Mouse (Mus musculus) kidney, postnatal 25 days (tissue): Measurements from ENCODE around the gene Aip.
A peak's percentile ranks its signal among the peaks of the same experiment; 100 is the strongest.

Source experiments
- DNase-seq, 2 experiments: peaks; one replicate each; pipeline ENCODE4 v3.0.0; 2021; ENCODE audit warnings: mixed read lengths in 2 of 2

Gene Aip

GRCm38 (mm10) chr19:4108535-4108934, 17.1 kb downstream of the Aip start:
- no peak for DNase-seq

GRCm38 (mm10) chr19:4106654-4107053, 19.0 kb downstream of the Aip start:
- peak; percentile 38 to 68 for DNase-seq

- peak in 1 of 2 experiments; percentile 28 for DNase-seq
These were observed 20.9 kb downstream of the Aip start for GRCm38 (mm10) chr19:4104675-4105194.

DNA sequence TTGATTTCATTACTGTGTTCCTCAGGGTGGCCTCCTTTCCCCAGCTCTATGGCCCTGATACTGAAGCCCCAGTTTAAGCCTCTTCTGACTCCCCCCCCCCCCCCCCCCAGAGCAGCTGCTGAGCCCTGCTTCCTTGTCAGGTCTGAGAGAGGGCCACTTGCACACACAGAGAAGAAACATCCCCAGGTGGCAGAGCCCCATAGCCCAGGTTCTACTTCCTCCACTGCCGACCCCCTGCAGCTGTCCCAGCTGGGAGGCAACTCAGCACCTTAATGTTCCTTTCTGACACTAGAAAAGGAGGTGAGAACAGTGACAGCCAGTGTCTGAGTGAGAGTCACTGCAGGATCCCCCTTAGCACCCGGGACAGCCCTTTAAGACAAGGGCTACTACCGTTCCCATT, 21.9 kb downstream of the Aip start:
- DNase-seq: no peak

GRCm38 (mm10) chr19:4103294-4103693, 22.4 kb downstream of the Aip start:
- DNase-seq: peak in 1 of 2 experiments; percentile 26

GRCm38 (mm10) chr19:4102626-4103025, 23.0 kb downstream of the Aip start:
- DNase-seq: no peak

DNA sequence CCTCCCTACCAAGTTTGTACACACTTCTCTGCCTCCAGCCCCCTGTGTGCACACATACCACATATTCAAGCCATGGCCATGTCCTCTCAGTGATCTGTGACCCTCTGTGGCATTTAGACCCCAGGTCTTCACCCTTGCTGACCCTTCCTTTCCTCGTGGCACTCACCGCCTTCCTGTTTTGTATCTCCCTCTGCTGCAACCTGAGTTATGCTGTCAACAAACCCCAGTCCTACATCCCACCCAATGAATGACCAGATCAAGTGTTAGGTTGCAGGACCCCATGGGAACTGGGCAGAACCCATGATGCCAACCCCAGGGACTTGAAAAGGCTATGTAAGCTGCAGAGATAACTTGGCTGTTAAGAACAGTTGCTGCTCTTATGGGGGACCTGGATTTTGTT, 23.6 kb downstream of the Aip start:
- no peak for DNase-seq

DNA sequence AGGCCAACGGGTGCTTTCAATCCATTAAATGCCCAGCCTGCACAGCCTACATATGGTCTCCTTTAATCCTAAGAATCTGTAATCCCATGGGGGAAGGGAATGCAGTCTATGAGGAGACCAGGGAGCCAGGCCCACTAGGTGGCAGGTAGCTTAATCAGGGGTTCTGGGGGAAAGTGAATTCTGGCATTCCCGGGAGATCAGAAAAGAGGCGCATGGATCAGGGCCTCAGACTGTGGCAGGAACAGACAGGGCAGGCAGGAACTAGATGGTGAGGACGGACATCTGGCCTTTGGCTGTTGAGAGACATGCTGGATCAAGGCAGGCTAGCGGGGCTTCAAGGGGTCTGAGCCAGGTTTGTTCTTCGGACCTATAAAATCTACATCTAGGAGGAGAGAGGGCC, 24.2 kb downstream of the Aip start:
- DNase-seq: no peak

DNA sequence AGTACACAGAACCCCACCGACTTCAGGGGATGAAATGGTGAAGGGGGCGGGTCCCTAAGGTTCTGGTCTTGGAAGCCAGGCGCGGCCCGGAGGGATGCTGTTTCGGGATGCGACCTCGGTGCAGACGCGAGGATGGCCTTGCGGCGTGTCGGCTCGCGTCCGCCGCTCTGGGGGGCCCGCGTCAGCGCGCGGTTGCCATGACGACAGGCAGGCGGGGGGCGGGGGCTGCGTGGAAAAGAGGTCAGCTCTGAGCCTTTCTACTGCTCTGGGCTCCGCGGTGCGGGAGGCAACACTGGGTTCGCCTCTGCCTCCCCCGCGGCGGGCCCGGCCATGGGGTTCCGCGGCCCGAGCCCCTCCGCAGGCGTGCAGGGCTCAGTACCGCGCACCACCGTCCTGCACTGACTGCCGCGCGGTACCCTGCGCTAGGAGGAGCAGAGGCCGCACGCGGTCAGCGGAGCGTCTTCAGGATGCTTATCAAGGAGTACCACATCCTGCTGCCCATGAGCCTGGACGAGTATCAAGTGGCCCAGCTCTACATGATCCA, 24.9 kb downstream of the Aip start:
- DNase-seq: no peak

DNA sequence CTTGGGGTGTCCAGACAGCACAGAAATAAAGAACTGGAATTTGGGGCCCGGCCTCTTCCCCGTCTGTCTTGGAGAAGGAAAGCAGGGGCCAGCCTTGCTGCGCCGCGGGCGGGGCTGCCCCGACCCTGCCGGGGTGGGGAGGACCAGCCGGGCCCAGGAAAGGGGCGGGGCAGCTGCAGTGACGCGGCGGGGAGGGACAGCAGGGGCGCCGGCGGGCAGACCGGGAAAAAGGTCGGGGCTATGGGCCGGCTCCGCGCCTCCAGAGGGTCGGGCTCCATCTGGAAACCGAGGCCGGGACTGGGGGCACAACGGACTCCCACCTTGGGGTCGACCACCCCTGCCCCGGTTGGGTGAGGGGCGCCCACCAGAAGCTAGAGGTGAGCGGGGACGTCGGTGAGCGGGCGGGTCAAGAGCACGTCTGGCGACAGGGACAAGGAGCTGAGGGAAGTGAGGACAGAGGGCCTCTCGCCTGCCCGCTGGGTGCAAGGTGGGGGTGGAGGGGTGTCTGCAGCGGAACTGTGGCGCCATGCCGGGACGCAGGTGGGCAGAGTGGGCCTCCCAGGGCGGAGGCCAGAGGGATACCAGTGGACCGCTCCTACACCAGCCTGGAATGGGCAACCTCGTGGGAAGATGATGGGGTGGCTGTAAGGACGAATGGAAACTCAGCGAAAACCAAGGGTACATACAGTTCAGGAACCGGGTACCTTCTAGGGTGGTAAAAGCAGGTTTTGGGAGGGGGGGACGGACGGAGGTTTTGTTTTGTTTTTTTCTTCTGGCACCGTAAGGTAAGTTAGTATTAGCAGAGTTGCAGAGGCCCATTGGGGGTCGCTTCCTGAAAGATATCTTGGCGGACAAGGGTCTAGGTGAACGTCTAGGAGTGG, 25.6 kb downstream of the Aip start, which contains the start of gene Pitpnm1:
Pitpnm1 (plus strand) TSS at position 162 of the 881 bp plus-strand sequence.
- peak; percentile 81 to 89 for DNase-seq

DNA sequence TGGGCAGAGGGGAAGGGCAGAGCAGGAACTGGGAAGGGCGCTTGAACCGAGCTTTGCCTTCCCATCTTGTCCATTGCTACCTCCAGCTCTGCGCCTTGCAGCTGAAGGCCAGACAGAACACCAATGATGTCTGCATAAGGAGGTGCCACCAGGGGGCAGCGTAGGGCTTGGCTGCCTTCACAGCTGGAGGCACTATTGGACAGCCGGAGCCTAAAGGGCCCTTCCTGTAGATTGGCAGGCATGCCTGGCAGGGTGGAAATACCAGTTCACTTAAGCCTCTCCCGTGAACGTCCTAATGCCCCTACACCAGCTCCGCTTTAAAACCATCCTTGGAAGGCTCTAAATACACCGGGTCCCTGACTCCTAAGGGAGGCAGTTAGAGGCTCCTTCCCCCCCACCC, 26.6 kb downstream of the Aip start:
- DNase-seq: peak; percentile 95 to 97

DNA sequence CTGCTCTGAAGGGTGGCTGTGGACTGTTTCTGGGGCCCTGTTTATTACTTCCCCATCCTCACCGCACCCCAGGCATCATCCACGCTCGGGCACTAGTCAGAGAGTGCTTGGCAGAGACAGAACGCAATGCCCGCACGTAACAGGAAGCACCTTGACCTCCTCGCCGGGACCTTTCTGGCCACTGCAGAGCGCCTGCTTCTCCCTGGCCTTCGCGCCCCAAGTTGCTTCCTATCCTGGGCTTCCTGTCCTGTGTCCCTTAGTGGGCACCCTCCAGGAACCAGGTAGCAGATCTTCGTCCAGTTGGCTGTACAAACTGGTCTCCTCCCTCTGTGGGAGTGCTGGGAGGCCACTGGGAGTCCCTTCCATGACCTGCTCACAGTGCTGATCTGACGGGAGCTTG, 27.2 kb downstream of the Aip start:
- no peak for DNase-seq

DNA sequence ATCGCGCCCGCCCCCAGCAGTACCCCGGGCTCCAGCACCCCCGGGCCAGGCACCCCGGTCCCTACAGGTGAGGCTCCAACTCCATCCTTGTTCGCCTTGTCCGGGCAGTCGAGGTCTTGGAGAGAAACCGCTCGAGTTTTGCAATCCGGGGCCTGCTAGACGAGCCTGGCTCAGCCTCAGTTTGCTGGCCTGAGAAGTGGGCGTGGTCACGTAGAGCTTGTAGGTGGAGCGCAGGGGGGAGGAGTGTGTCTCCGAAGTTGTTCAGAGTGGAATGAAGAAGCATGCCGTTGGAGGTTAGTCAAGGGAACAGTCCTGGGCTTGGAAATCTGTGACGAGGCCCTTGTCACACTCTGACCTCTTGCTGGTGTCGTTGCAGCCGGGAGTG, 28.2 kb downstream of the Aip start:
- peak; percentile 92 to 93 for DNase-seq

DNA sequence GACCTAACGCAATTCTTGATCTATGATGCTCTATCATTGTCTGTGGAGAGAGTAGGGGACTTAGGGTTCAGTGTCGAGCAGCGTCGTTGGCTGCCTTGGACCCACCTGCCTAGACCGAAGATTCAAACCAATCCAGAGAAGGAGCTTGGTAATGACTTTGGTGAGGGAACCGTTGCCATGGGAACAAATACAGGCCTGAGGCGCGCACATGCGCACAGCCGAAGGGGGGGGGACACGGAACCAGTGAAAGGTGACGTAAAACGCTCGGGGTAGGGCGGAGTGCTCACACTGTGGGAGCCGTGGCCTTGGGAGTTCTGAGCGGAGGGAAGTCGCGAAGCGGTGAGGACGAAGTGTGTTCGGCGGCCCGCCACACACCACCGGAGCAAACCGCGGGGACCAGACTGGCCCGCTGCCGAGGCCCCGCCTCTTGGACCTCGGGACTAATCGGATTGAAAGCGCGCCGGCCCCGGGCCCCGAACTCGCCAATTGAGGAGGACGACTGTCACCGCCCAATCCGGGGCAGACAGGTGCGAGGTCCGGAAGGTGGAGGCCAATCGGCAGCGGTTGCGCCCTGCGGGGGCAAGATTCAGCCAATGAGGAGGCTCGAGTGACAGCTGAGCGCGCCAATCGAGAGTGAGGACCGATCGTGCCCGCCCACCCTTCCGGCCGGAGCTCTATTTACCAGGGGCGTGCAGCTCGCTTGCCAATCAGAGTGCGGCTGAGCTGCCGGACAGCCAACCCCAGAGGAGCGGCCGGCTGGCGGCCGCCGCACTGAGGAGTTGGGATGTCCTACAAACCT, 28.8 kb downstream of the Aip start, which contains the start of gene Cdk2ap2:
Cdk2ap2 (plus strand) TSS at position 541 of the 799 bp plus-strand sequence.
- peak; percentile 100 for DNase-seq

DNA sequence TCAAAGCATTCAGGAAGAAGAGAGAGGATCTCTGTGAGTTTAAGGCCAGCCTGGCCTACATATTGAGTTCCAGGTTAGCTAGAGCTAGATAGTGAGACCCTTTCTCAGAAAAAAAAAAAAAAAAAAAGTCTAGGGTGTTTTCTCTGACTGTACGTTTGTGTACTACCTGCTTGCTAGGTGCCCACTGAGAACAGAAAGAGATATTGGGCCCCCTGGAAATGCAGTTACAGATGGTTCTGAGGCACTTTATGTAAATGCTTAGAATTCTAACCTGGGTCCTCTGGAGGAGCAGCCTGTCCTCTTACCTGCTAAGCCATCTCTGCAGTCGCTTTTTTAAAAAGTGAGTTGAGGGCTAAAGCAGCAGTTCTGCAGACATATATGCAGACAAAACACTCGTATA, 29.9 kb downstream of the Aip start:
- DNase-seq: no peak

DNA sequence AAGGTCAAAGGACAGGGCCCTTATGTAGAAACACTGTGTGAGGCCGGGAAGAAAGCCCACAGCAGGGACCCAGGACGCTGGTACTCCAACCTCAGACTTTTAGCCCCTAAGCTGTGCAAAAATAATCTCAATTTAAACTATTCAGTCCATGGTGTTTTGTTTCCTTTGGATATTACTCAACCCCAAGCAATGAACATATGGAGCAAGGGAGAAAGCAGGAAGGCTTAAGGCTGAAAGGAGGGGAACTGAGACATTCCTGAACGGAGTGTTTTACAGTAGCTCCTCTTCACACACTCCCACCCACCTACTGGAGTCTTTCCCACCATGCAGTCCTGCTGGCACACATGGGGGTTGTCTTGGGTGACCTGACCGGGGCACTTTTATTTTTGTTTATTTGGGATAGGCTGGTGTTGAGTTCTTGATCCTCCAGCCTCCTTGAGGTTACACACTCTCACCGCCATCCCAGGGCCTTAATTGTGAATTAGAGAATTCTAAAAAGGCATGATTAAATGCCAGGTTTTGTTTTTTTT, 30.8 kb downstream of the Aip start:
- DNase-seq: no peak

- DNase-seq: no peak
These were observed 31.3 kb downstream of the Aip start for GRCm38 (mm10) chr19:4094348-4094747.

DNA sequence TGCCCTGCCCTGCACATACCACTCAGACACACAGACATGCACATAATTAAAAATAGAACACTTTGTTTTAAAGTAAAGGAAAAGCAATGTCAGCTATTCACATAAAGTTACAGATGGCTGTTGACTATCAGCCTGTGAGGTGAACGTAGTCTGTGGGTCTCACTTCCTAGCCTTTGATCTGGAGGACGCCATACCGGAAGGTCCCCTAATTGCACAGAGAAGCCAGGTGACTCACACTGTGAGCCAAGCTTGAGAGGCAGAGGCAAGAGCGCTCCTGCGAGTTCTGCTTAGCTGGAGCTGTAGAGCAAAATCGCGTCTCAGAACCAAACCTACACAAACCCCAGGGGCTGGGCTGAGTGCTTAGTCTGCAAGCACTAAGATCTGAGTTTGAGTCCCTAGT, 31.9 kb downstream of the Aip start:
- no peak for DNase-seq

- DNase-seq: no peak
These were observed 32.9 kb downstream of the Aip start for GRCm38 (mm10) chr19:4092750-4093149.

DNA sequence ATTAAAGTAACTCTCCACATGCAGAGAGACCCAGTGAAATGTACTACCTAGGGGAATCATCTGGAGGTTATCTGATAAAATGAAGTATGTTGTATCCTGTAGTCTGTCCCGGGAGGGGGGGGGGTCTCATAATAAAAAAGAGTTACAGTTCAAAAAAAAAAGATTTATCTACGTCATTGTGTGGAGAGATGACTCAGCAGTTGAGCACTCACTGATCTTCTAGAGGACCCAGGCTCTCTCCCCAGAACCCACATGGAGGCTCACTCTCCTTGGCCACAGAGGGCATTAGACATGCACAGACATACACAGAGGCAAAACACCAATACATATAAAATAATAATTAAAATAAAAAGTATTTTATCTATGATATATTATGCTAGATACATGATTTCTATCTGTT, 34.3 kb downstream of the Aip start:
- no peak for DNase-seq

DNA sequence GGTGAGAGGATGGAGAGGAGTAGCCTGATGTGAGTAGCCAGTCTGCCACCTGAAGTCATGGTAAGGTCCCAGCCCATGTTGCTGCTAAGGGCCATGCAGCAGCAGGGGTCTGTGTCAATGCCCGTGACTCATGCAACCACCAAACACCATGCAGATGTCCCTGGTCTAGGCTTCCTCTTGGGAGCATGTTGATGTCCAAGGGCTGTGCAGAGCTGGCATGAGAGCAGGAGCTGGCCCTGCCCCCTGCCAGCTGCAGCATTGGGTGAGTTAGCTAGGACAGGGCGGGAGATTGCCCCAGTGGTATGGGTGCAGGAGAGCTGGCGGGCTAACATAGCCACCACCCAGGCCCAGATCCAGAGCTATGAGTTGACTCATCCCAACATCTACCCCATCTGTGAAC, 35.2 kb downstream of the Aip start:
- DNase-seq: no peak

GRCm38 (mm10) chr19:4089128-4089527, 36.5 kb downstream of the Aip start:
- no peak for DNase-seq

DNA sequence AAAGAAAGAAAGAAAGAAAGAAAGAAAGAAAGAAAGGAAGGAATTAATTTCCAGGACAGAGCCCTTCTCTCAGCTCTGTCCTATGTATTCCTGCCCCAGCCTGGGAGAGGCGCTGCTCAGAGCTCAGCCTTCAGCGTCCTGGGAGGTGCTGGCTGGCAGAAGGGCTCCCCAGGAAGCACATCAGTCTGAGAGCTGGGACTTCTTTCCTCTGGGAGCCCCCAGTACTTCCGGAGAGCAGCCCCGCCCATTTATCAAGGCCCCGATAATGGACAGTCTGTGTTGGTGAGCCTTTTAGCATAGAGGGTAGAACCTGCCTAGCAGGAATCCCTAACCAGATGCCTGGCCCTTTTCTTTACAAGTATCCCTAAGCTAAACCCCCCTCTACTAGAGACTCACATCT, 37.5 kb downstream of the Aip start:
- no peak for DNase-seq
